Mouse (Mus musculus) brain, embryonic 18.5 days (tissue): ENCODE data around the gene Armc7.
"Not testable (repeated sequence)": the region's sequence is repeated elsewhere in the genome, so short reads cannot be mapped to it uniquely, and the experiment has no call there.

ENCODE experiments used
- DNase-seq: peaks from one replicate; pipeline ENCODE4 v3.0.0-alpha.2; 2012; ENCODE audit warnings: low read depth, low spot score

Armc7 gene

DNA sequence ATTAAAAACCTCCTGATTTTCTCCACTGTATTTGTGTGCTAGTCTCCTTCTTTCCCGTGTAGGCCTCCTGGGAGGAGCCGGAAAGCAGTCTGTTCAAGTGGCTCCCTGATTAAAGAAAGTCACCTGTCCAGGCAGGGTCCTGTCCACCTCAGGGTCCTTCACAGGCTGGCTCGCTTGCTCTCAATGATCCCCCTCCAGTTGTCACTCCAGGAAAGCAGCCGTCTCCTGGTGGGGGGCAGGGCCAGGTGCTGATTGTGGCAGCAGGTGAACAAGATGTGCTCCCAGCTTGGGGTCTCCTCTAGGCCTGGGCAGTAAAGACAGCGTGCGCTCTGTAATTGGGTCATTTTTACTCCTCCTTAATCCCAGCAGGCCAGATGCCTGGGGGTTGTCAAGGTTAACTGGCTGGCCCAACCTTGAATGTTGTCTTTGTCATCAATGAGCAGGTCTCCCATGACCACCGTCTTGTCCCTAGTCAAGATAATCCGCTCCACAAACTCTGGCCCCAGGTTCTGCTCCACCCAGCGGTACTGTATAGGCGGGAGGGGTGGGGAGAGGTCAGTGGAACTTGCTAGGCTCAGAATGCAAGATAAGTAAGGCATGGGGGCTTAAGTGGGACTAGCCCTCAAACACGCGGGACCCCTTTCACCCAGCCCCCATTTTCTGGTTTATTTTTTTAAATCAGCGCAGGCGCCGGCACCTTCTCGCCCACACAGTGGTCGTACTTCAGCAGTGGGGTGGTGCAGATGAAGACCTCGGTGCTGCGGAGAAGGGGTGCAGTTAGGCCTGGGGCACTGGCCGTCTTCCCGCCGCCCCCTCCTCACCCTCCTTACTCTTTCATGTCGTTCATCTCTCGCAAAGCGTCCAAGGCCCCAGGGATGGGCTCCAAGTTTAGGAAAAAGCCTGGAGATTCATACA lies 15.2 kb downstream of the Armc7 start:
- DNase-seq, result no peak

DNA sequence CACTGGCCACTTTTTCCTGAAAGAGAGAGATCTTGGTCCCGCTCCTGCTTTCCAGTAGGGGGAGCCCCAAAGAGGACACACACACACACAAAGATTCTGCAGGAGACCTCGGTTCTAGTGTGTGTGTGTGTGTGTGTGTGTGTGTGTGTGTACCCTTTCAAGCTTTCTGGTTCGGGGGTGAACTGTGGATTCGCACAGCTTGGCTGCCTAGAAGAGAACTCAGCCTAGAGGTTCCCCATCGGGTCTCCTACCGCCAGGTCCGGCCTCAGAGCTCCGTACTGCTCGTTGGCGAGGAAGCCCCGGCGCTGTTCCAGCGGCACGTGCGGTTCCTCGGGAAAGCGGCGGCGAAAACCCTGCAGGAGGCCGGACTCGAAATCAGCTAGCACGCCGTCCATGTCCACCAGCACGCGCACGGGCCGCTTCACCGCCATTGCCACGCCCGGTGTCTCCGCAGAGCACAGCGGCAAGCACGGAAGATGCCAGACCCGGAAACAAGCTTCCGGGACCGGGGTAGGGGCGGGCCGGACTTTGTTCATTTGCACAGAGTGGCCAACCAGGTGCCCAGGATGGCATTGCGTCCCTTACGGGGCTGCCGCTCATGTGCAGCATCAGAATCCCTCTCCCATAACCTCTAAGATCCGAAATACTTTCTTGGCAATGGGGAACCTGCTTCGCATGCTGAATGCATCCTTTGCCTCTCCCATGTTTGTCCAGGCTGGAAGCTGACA lies 16.1 kb downstream of the Armc7 start, which contains the start of gene Nt5c:
Nt5c (minus strand) TSS at position 507 of the 728 bp plus-strand sequence.
- DNase-seq, result peak; percentile 64

DNA sequence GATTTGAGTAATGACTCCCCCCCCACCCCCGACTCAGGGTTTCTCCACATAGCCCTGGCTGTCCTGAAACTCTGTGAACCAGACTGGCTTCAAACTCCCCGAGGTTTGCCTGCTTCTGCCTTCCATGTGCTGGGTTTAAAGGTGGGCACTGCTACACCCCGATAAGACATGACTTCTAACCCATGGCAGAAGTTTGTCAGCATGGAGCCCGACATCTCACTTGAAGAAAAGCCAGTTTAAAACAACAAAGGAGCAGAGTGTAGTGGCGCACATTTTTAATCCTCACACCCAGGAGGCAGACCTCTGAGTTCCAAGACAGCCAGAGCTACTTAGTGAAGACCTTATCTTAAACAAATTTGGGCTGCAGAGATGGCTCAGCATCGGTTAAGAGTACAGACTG lies 16.9 kb downstream of the Armc7 start:
- no peak for DNase-seq

DNA sequence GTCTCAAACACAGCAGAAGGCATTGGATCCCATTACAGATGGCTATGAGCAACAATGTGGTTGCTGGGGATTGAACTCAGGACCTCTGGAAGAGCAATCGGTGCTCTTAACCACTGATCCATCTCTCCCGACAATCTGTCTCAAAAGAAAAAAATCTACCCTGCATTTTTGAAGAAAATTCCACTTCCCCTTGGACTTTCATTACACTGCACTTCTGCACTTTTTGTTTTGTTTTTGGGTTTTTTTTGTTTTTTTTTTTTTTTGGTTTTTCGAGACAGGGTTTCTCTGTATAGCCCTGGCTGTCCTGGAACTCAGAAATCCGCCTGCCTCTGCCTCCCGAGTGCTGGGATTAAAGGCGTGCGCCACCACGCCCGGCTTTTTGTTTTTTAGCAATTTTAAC lies 21.1 kb downstream of the Armc7 start:
- DNase-seq, result not testable (repeated sequence)

DNA sequence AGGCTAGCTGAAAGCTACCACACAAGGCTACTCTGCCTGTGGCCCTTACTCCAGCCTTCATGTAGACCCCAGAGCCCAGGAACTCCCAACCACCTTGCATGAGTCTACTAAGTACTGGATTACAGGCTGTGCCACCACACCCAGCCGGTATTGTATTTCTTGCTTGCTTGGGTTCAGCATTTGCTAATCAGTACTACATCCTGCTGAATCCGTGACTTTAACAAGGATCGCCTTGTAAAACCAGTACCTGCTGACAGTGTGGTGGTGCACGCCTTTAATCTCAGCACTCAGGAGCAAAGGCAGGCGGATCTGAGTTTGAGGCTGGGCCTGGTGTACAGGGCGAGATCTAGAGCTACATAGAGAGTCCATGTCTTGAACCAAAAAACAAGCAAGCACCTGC lies 27.2 kb downstream of the Armc7 start:
- no peak for DNase-seq

DNA sequence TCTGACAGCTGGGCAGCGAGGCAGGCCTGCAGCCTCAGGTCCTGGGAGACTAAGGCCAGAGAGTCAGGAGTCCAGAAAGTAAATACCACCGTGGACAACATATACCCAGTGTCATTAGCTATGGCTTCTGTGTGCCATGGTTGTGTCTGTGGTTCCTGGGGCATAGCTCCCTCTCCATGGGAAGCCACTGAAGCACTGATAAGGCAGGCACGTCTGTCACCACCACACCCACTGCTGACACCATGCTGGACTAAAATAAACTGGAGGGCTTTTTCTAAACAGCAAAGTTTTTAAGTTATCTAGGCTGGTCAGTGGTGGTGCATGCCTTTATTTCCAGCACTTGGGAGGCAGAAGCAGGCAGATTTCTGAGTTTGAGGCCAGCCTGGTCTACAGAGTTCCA lies 31.1 kb downstream of the Armc7 start:
- no peak for DNase-seq

DNA sequence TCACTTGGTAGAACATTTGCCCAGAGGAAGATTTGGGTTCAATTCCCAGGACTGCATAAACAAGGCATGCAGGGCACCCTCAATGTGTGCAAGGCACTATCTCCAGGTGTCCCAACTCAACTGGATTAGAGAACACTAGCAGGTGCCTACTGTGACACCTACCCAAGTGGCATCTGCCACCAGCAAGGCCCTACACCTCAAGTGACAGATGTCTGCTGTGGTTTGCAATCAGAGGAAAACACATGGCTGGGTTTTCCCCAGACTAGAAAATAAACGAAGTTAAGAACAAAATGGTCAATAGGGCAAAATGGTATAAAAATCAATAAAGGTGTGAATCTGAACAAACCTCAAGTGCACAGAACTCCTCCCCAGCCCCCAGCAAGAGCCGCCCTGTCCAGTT lies 32.6 kb downstream of the Armc7 start:
- no peak for DNase-seq

DNA sequence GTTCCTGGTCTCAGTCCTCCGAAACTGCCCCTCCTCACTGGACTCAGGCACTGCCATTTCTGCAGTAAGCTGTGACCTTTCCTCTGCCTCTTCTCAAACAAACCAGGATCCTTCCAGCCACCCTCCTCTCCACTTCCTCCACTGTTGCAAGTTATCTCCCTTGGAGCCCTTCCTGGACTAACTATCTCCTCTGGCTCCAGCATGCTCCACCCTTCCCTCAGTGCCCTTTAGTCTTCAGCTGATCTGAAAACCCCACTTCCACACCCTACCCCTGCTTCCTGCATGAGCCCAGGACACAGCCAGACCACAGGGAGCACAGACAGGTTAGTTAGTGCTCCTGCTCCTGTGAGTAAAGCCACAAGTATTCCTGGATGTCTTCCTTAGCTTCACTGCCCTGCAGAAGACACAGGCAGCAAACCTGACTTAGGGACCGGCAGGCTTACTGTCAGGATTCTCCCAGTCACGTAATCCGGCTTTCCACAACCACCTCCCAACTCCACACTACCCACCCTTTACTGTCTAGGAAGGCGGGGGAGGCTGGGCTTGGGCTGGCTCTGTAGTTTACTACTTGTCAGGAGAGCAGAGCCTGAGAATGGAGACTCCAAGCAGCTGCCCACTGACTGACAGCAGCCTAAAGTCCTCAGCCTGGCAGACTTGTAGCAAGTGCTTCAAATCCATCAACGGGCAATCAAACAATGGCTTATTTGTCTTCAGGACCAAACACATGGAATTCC lies 34.5 kb downstream of the Armc7 start:
- DNase-seq, result no peak

DNA sequence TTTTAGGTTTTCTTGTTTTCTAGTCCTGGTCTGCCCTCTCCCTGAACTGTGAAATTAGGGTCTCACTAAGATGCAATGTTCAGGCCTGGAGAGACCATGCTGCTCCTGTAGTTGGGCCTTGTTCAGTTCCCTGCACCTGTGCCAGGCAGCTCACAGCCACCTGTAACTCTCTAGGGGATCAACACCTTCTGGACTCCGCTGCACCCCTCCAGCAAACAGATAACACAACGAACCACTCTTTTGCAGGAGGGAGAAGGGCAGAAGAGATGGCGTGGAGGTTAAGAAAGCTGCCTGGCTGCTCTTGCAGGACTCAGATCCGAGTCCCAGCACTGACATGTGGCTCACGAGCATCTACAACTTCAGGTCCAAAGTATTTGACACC lies 35.0 kb downstream of the Armc7 start:
- DNase-seq, result no peak

DNA sequence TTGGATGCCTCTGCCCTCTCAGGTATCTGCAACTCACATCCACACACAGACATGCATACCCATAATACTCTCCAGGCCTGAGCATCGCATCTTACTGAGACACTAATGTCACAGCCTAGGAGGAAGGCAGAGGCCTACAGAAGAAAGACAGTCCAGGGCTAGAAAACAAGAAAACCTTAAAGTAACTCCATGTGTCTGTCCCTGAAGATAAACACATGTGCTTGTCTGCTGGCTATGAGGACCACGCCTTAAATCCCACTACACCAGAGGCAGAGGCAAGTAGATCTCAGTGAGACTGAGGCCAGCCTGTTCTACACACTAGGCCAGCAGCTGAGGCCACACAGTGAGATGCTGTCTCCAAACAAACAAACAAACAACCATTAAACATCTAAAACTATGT lies 35.7 kb downstream of the Armc7 start:
- no peak for DNase-seq

DNA sequence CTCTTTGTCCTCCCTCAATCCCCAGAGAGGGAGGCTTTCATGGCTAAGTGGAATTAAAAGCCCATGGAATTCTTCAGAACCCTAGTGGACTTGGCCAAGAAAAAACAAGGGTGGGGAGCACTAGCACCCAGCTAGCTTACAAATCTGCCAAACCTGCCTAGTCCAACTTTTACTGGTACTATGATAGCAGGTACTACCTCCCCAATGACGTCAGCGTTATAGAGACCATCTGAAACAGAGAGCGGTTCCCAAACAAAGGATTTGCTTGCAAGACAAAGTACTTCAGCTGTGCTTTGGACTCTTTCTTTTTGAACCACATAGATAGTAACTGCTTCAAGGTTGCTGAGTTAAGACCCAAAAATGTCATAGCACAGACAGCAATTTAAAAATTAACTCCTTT lies 36.5 kb downstream of the Armc7 start:
- DNase-seq, result no peak

DNA sequence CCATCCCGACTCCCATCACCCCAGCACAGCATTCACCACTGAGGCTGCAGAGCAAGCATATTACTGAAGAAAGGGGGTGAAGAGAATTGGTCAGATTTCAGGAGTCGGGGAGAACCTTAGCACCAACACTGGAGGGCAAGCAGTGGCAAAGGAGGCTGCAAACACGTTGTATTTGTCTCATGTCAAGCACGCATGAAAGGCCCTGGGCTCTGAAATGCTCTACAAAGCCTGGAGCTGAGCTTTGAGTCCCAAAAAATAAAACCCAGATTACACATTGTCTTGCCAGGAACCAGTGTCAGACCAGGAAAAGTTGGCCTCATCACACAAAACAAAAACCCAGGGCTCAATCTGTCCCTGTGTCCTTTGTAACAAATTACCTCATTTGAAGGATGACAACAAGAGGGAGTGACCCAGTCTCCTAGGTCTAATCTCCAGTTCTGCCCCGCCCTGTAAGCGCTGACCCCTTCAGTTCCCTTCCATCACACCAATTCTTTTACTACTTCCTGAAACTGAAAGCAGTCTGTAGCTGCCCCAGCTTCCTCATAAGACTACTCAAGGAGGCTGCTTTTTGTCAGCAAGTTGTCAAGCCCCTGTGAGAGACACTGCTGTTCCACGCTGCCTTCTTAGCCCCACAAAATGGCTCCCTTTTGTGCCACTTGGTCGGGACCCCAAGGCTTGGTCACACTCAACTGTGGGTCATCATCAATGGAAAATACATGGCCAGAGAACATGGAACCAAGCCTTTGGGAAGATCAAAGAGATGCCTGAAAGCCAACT lies 37.1 kb downstream of the Armc7 start:
- DNase-seq, result no peak

DNA sequence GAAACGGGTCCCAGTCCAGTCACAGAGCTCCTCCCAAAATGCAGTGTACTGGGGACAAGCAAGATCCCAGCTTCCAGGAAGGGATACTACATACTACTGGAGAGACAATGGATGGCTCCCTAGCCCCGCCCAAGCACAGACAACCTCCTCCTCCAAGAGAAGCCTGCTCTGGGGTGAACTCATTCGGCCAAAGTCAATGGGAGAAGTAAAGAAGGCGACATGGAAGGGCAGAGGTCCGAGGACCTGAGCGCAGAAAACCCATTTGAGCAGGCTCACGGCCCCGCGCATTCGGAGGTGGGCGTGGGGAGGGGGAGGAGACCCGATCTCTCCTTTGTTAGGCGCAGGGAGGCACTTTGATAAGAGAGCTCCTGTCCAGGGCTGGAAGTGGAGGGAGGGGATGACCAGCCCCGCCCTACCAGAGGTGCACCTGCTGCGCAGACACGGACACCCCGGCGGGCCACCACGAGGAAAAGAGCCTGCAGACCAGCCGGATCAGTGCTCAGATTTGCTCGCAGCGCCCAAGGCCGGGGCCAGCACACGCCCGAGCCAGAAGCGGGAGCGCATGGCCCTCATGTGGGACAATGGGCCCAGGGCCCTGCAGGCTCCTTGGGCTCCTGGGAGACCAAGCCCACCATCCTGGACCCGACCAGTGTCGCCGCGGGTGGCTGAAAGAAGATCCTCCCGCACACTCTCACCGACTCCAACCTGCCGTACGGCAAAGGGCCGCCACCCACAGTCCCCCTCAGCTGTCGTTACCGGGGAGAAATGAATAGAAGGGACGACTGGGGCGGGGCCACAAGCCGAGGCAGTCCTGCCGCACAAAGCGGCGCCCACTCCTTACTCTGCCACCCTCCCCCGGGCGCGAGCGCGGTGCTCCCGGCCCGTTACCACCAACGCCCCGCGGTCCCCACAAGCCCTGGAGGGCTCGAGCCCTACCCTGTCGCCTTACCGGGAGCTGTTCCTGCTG lies 38.1 kb downstream of the Armc7 start:
- DNase-seq, result no peak

DNA sequence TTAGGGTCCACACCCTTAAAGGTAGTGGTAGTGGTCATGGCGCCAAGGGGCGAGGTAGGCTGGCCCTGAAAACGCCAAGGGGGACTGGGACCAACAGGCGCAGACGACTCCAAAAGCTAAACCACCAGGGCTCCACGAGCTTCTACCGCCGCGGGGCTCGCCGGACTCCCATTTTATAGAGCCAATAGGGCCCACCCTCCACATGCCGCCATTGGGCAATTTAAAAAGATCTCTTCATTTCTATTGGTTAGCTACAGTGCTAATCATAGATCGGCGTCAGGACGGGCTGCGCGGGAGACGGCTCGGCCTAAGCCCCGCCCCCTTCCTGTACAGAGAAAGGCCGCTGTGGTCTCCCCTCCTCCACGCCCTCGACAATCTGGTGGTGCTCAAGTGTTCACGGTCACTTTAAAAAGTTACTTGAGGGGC lies 38.8 kb downstream of the Armc7 start, which contains the start of gene Jpt1:
Jpt1 (minus strand) TSS at position 150 of the 426 bp plus-strand sequence.
- peak; percentile 95 for DNase-seq

DNA sequence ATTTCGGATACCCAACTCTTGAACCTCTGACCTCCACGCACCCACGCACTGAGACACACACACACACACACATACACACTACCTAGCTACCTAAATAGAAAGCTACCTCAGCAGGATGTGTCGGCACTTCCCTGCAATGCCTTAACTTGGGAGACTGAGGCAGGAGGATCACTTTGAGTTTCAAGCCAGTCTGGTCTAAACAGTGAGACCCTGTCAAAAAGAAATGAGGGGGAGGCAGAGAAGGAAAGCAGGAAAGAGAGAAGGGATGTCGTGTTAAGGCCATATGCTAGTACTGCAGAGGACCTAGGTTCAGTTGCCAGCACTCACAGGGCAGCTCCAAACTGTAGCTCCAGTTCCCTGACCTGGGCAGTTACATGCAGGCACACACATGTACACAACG lies 39.6 kb downstream of the Armc7 start:
- no peak for DNase-seq

DNA sequence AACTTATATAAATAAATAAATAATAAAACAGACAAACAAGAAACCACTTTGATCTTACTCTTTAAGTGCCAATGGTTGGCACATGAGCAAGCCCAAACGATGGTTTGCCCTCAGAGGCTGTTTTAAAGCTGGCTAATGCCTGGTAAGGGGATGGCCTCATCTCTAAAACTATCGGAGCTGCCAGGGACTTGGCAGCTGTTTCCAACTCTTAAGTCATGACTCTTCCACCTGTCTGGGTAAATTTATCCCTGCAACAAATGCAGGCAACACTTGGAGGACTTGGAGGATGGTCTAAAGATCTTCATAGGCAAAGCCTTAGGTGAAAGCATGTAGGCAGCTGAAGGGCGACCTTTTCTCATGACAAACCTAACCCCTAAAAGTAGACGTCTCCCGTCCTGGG lies 41.5 kb downstream of the Armc7 start:
- no peak for DNase-seq

DNA sequence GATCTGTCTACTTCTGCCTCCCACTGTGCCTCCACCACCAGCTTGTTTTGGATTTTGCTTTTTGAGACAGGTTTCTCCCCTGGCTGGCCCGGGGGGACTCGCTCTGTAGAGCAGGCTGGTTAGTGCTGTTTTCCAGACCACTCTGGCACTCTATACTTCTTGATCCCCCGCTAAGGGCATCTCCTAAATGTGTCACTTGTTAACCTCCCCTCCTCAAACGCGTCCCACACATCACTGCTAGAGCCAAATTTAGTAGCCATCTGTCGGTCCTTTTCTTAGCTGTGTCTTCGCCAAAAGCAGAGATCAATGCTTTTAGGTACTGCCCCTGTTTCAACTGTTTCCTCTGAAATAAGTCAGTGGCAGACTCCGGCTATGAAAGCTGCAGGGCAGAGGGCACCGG lies 43.2 kb downstream of the Armc7 start:
- no peak for DNase-seq

DNA sequence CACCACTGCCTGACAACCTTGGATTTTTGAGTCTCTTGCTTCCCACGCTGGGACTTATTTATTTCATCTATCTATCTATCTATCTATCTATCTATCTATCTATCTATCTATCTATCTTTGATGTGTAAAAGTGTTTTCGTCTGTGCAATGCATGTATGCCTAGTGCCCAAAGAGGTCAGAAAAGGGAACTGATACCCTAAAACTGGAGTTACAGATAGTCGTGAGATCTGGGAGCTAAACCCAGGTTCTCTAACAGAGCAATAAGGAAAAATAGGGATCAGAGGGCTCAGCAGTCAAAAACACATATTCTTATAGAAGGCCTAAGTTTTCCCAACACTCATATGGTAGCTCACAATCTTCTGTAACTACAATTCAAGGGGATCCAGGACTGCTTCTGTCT lies 44.1 kb downstream of the Armc7 start:
- no peak for DNase-seq

DNA sequence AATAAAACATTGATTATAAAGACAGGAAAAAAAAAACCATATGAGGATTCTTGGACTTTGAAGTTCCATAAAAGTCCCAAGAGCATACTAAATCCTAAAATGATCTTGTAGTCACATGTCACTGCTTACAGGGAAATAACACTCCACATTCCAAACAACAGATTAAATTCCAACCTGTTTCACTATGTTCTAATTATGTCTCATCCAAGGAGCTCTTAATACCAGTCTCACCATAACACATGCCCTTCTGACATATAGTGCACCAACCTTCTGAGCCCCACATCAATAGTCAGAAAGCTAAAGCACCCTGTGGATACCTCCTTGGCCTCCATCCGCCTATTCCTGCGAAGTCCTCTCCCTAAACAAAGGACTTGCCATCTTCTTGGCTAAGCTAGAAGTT lies 44.8 kb downstream of the Armc7 start:
- DNase-seq, result no peak

DNA sequence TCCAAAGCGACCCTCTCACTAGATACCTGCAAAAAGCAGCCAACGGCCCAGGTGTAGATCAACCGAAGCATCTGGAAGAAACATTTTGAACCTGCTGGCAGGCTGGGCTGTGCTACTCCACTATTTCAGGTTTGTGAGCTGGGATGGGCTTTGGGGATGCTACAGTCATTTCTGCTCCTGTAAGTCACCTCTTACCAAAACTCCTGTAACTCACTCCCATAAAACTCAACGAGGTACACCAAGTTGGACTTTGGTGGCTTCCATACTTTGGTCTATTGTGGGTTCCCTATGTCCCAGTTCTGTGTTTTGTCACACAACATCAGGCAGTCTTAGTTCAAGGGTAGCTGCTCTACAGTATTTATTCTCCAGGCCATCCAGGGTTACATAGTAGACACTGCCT lies 45.6 kb downstream of the Armc7 start:
- no peak for DNase-seq
